Mouse (Mus musculus) small intestine, adult 2 months (tissue): ENCODE results near the gene Hist1h3b.

Experiments used
- CTCF ChIP-seq: fragments of 200-500 bp; IDR thresholded peaks from 2 replicates; pipeline ENCODE4 v1.5.1; 2012; ENCODE audit warnings: low read depth, mild to moderate bottlenecking, control low read depth, inconsistent platforms, low read length, moderate library complexity, mixed read lengths; ENCODE audit not compliant: insufficient replicate concordance, insufficient read length; ENCODE audit errors: extremely low read depth
- POLR2A ChIP-seq: fragments of 200-500 bp; IDR thresholded peaks from 2 replicates; pipeline ENCODE4 v1.6.1; 2012; ENCODE audit warnings: low read depth, mild to moderate bottlenecking, control low read depth, inconsistent platforms, low read length, moderate library complexity

- TF ChIP-seq CTCF (no peak), POLR2A (no peak)
Measured at GRCm38 (mm10) chr13:23799405-23799804, 47.3 kb downstream of the Hist1h3b start.
